Mouse (Mus musculus) heart, postnatal 0 days (tissue): ENCODE measurements around the gene Uap1. TPM values are rescaled to one million over a fixed set of nuclear protein-coding genes. Genes with fewer than 3 reads are reported as not detected.

Source experiments
- ATAC-seq: fragments of 200-750 bp; cut with Nextera tagmentation; 2 replicates; pipeline ENCODE4 v1.8.0; 2017; ENCODE audit warnings: low read depth, moderate number of reproducible peaks, moderate library complexity; ENCODE audit not compliant: insufficient read depth
- DNase-seq: peaks from one replicate; pipeline ENCODE4 v3.0.0-alpha.2; 2016; ENCODE audit warnings: low spot score
- H3K27ac ChIP-seq: fragments of 300-500 bp; sonication (generic); 2 replicates; pipeline ENCODE4 v1.5.1; 2014; ENCODE audit warnings: low read depth, mild to moderate bottlenecking
- H3K27me3 ChIP-seq: fragments of 300-500 bp; sonication (generic); 2 replicates; pipeline ENCODE4 v1.6.1; 2014; ENCODE audit warnings: low read length, mixed read lengths; ENCODE audit not compliant: control insufficient read depth, insufficient read depth
- H3K36me3 ChIP-seq: fragments of 300-500 bp; sonication (generic); replicated peaks from 2 replicates; pipeline ENCODE4 v1.6.1; 2014; ENCODE audit warnings: low read length, mixed read lengths; ENCODE audit not compliant: control insufficient read depth, insufficient read depth
- H3K4me1 ChIP-seq: fragments of 300-500 bp; sonication (generic); 2 replicates; pipeline ENCODE4 v1.6.1; 2014; ENCODE audit warnings: antibody characterized with exemption; ENCODE audit not compliant: control insufficient read depth, insufficient read depth
- H3K4me2 ChIP-seq: fragments of 300-500 bp; sonication (generic); 2 replicates; pipeline ENCODE4 v1.6.1; 2014; ENCODE audit warnings: low read depth, mild to moderate bottlenecking, low read length, moderate library complexity
- H3K4me3 ChIP-seq: fragments of 300-500 bp; sonication (generic); 2 replicates; pipeline ENCODE4 v1.5.1; 2014; ENCODE audit warnings: low read depth, low read length
- H3K9ac ChIP-seq: fragments of 300-500 bp; sonication (generic); replicated peaks from 2 replicates; pipeline ENCODE4 v1.6.1; 2014; ENCODE audit warnings: low read depth, low read length, mixed read lengths
- H3K9me3 ChIP-seq: fragments of 300-500 bp; sonication (generic); replicated peaks from 2 replicates; pipeline ENCODE4 v1.6.1; 2016; ENCODE audit warnings: low read length; ENCODE audit not compliant: control insufficient read depth
- CTCF ChIP-seq: IDR thresholded peaks from 2 replicates; pipeline ENCODE4 v1.5.1; 2016; ENCODE audit warnings: antibody characterized with exemption, control low read depth, low read depth
- EP300 ChIP-seq: IDR thresholded peaks from 2 replicates; pipeline ENCODE4 v1.6.1; 2016; ENCODE audit warnings: antibody characterized with exemption, low read depth
- WGBS: fragments of 180-500 bp; shearing (Covaris S2); extraction: QIAGEN DNeasy Blood & Tissue Kit; methylation state at CpG from one replicate; pipeline ENCODE4 v1.1.7; 2014; 5-methylcytosine and 5-hydroxymethylcytosine counted together
- polyA plus RNA-seq: library from polyadenylated mRNA; unstranded; fragments of >200 nt; fragmentation: Nextera tagmentation; extraction: Ambion mirVana; gene quantifications from 2 replicates; pipeline ENCODE4 v1.2.1, GENCODE M21; 2015
- total RNA-seq: library from RNA; depleted of rRNA; stranded (reverse); fragments of >200 nt; gene quantifications from 2 replicates; pipeline ENCODE4 v1.2.3, GENCODE M21; 2014; ENCODE audit warnings: low replicate concordance

Gene Uap1
- total and polyA plus RNA-seq, 2 experiments from 2014 or later, result 26.1 to 40.2 TPM

- no peaks in the 10 kb centered on the region for H3K4me1 ChIP-seq
- no peak for TF ChIP-seq EP300
- TF ChIP-seq CTCF, result no peak
- H3K9me3 ChIP-seq, result no peaks in the 10 kb centered on the region
- no peak overlapping the region for H3K9ac ChIP-seq
- no peaks in the 10 kb centered on the region for H3K36me3 ChIP-seq
- no peak for DNase-seq
- WGBS, result 81% methylated on average over 8 of the region's 8 CpGs
- H3K4me2 ChIP-seq, result no peak overlapping the region
- H3K4me3 ChIP-seq, result no peak overlapping the region
- H3K27me3 ChIP-seq, result no peaks in the 10 kb centered on the region
- no peak for ATAC-seq
- H3K27ac ChIP-seq, result no peak overlapping the region
Measured at GRCm38 (mm10) chr1:170134264-170134663, 40.5 kb downstream of the Uap1 start.

GRCm38 (mm10) chr1:170130962-170131361 is 43.8 kb downstream of the Uap1 start:
- ATAC-seq, result no peak
- no peak for TF ChIP-seq CTCF
- H3K4me3 ChIP-seq, result no peak overlapping the region
- no peak overlapping the region for H3K9ac ChIP-seq
- H3K36me3 ChIP-seq, result no peaks in the 10 kb centered on the region
- H3K4me2 ChIP-seq, result no peak overlapping the region
- no peaks in the 10 kb centered on the region for H3K4me1 ChIP-seq
- H3K27me3 ChIP-seq, result no peaks in the 10 kb centered on the region
- no peak overlapping the region for H3K27ac ChIP-seq
- H3K9me3 ChIP-seq, result no peaks in the 10 kb centered on the region
- DNase-seq, result no peak
- 72% methylated on average over 3 of the region's 3 CpGs for WGBS

GRCm38 (mm10) chr1:170124644-170125043 is 50.1 kb downstream of the Uap1 start:
- Histone ChIP-seq H3K27me3 (no peaks in the 10 kb centered on the region), H3K36me3 (no peaks in the 10 kb centered on the region), H3K4me1 (no peaks in the 10 kb centered on the region), H3K27ac (no peak overlapping the region), H3K4me3 (no peak overlapping the region), H3K4me2 (no peak overlapping the region), H3K9ac (no peak overlapping the region), H3K9me3 (no peaks in the 10 kb centered on the region)
- no peak for DNase-seq
- TF ChIP-seq CTCF (no peak), EP300 (no peak)
- 83% methylated on average over 2 of the region's 2 CpGs for WGBS
- ATAC-seq, result no peak

- Histone ChIP-seq H3K4me1 (no peaks in the 10 kb centered on the region), H3K27ac (no peak overlapping the region), H3K36me3 (no peaks in the 10 kb centered on the region), H3K9me3 (no peaks in the 10 kb centered on the region), H3K9ac (no peak overlapping the region), H3K4me2 (no peak overlapping the region), H3K4me3 (no peak overlapping the region), H3K27me3 (no peaks in the 10 kb centered on the region)
- TF ChIP-seq CTCF, result no peak
- TF ChIP-seq EP300, result no peak
- 74% methylated on average over 6 of the region's 6 CpGs for WGBS
- no peak for DNase-seq
- ATAC-seq, result no peak
Measured at GRCm38 (mm10) chr1:170113616-170114015, 61.1 kb downstream of the Uap1 start.

GRCm38 (mm10) chr1:170112261-170112660 is 62.5 kb downstream of the Uap1 start:
- no peak for DNase-seq
- no peaks in the 10 kb centered on the region for H3K27me3 ChIP-seq
- TF ChIP-seq EP300 (no peak), CTCF (no peak)
- no peak for ATAC-seq
- no peaks in the 10 kb centered on the region for H3K36me3 ChIP-seq
- H3K4me3 ChIP-seq, result no peak overlapping the region
- H3K4me2 ChIP-seq, result no peak overlapping the region
- no peaks in the 10 kb centered on the region for H3K4me1 ChIP-seq
- WGBS, result 89% methylated on average over 10 of the region's 10 CpGs
- no peak overlapping the region for H3K27ac ChIP-seq
- no peak overlapping the region for H3K9ac ChIP-seq
- no peaks in the 10 kb centered on the region for H3K9me3 ChIP-seq

DNA sequence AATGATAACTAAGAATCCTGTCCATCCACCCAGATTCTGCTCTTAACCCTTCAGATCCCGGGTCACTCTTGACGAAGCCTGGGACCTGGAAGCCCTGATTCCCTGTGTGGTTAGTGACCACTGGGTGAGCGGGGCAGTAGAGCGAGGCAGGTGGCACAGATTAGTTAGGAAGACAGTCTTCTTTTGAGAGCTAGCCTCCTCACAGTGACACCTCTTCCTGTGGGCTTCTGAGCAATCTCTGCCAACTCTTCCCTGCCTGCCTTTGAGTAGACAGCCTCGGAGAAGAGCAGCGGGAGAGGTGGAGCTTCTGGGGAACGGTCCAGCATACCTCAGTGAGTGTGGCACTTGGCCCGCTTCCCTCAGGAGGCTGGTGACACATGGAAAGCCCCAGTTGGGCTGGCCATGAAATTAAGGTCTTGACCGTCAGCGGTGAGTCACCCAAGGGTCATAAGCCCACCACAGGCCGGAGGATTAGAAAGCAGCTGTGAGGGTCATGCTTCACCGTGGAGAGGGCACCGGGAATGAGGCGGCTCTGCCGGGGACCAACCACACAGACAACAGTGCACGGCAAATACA is 63.0 kb downstream of the Uap1 start:
- WGBS, result 76% methylated on average over 16 of the region's 16 CpGs
- Histone ChIP-seq H3K4me2 (no peak overlapping the region), H3K36me3 (no peaks in the 10 kb centered on the region), H3K4me3 (no peak overlapping the region), H3K9ac (no peak overlapping the region), H3K4me1 (no peaks in the 10 kb centered on the region), H3K27ac (no peak overlapping the region), H3K9me3 (no peaks in the 10 kb centered on the region), H3K27me3 (no peaks in the 10 kb centered on the region)
- TF ChIP-seq EP300 (no peak), CTCF (no peak)
- no peak for DNase-seq
- ATAC-seq, result no peak
